Mouse (Mus musculus): Measurements from ENCODE around the gene Pla2g4b.
A peak's percentile ranks its signal among the peaks of the same experiment; 100 is the strongest.

The Pla2g4b gene

GRCm38 (mm10) chr2:120015882-120016281 is 17.3 kb upstream of the Pla2g4b start:
- DNase-seq (ENCODE audit: low spot score): no peak

GRCm38 (mm10) chr2:120017599-120017998 is 15.6 kb upstream of the Pla2g4b start:
- DNase-seq (ENCODE audit: low spot score): no peak

- DNase-seq (ENCODE audit: low spot score): no peak
These were observed 8.9 kb upstream of the Pla2g4b start for GRCm38 (mm10) chr2:120024337-120024736.

- DNase-seq (ENCODE audit: low spot score): peak; percentile 89
These were observed 6.0 kb upstream of the Pla2g4b start, which contains the start of the genes Jmjd7 and Gm28042 for GRCm38 (mm10) chr2:120026984-120027949. Gene Jmjd7, plus strand, starts transcription at chr2:120027483. Gene Gm28042, plus strand, starts transcription at chr2:120027493.

- DNase-seq (ENCODE audit: low spot score): peak; percentile 22
These were observed 5.3 kb upstream of the Pla2g4b start for GRCm38 (mm10) chr2:120027950-120028331.

GRCm38 (mm10) chr2:120030380-120030779 is 2.8 kb upstream of the Pla2g4b start:
- DNase-seq (ENCODE audit: low spot score): no peak

- no peak for DNase-seq (ENCODE audit: low spot score)
These were observed 509 bp downstream of the Pla2g4b start for GRCm38 (mm10) chr2:120033726-120034125.

GRCm38 (mm10) chr2:120037744-120038143 is 4.5 kb downstream of the Pla2g4b start:
- DNase-seq (ENCODE audit: low spot score): no peak

- no peak for DNase-seq (ENCODE audit: low spot score)
These were observed 7.8 kb downstream of the Pla2g4b start for GRCm38 (mm10) chr2:120040991-120041390.

GRCm38 (mm10) chr2:120044101-120044603 is 10.9 kb downstream of the Pla2g4b start:
- DNase-seq (ENCODE audit: low spot score): no peak

- no peak for DNase-seq (ENCODE audit: low spot score)
These were observed 11.5 kb downstream of the Pla2g4b start for GRCm38 (mm10) chr2:120044676-120045075.

- DNase-seq (ENCODE audit: low spot score): no peak
These were observed 13.5 kb downstream of the Pla2g4b start for GRCm38 (mm10) chr2:120046486-120047310.

- no peak for DNase-seq (ENCODE audit: low spot score)
These were observed 15.0 kb downstream of the Pla2g4b start for GRCm38 (mm10) chr2:120048173-120048572.

- peak; percentile 63 for DNase-seq (ENCODE audit: low spot score)
These were observed 16.5 kb downstream of the Pla2g4b start for GRCm38 (mm10) chr2:120049632-120050274.

- DNase-seq (ENCODE audit: low spot score): no peak
These were observed 18.2 kb downstream of the Pla2g4b start for GRCm38 (mm10) chr2:120051405-120051804.

- no peak for DNase-seq (ENCODE audit: low spot score)
These were observed 21.7 kb downstream of the Pla2g4b start for GRCm38 (mm10) chr2:120054771-120055552.

GRCm38 (mm10) chr2:120055923-120056322 is 22.7 kb downstream of the Pla2g4b start:
- DNase-seq (ENCODE audit: low spot score): no peak

GRCm38 (mm10) chr2:120058818-120059217 is 25.6 kb downstream of the Pla2g4b start:
- no peak for DNase-seq (ENCODE audit: low spot score)

- no peak for DNase-seq (ENCODE audit: low spot score)
These were observed 26.2 kb downstream of the Pla2g4b start for GRCm38 (mm10) chr2:120059466-120059865.

- peak; percentile 35 for DNase-seq (ENCODE audit: low spot score)
These were observed 27.0 kb downstream of the Pla2g4b start for GRCm38 (mm10) chr2:120060190-120060589.

GRCm38 (mm10) chr2:120060651-120061050 is 27.4 kb downstream of the Pla2g4b start:
- DNase-seq (ENCODE audit: low spot score): no peak

All from retina, embryonic 14.5 days (tissue).